ENCODE assay signal across 22 mouse cellular contexts in genomic region chr17:87559641-87560040, GRCm38 (mm10).
"Had no signal": no experiment of that assay in that cellular context is flagged by ENCODE, and none has a peak within 500 bp of the region (broad histone marks: within the 10 kb centered on the region; RNA-seq: fewer than 3 reads in every experiment).

No protein-coding gene starts in this region.

- DNase-seq: heart, postnatal 10 days; heart, postnatal 14 days; heart, postnatal 36 days; heart, postnatal 4 days; kidney, adult 11 months; kidney, adult 18-20 months; kidney, adult 2 months; kidney, adult 8-10 months; kidney, adult 9 months; kidney, postnatal 10 days; kidney, postnatal 14 days; kidney, postnatal 25 days; kidney, postnatal 36 days; kidney, postnatal 4 days; layer of hippocampus, adult 9-11 months; layer of hippocampus, postnatal 36 days had no signal

- ATAC-seq: hindbrain, embryonic 16.5 days; hindbrain, postnatal 0 days; inflammation-experienced regulatory T-cells, adult 6 months; intestine, embryonic 15.5 days; intestine, embryonic 16.5 days; intestine, postnatal 0 days had no signal
